Mouse (Mus musculus): ENCODE measurements around the gene Prcp. TPM values are rescaled to one million over a fixed set of nuclear protein-coding genes. Genes with fewer than 3 reads are reported as not detected.
"Not testable (repeated sequence)": the region's sequence is repeated elsewhere in the genome, so short reads cannot be mapped to it uniquely, and the experiment has no call there.

Gene Prcp
- polyA plus RNA-seq, 1 experiment from 2014 or later = 30.9 TPM

DNA sequence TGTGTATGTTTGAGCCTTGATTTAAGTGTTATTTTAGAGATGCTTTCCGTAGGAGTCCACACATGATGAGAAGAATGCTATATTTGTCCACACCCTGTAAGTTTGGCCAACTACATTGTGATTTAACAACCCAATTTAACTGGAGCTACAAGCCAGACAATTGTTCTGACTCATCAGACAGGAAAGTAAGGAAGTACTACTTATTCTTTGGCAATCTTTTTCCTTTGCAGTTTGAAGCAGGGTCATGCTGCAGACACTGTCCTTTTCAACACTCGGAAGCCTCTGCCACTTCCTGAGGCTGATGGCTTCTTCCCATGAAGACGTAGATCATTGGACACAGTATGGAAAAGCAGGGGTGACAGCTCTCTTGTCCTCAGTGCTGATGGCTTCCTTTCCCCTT is 76.5 kb downstream of the Prcp start:
- 82% methylated on average over 3 of the region's 3 CpGs for WGBS
- no peak for ATAC-seq (ENCODE audit: insufficient number of reproducible peaks, insufficient read depth, low FRiP score, low TSS enrichment, low read depth)
- H3K4me3 ChIP-seq = no peak overlapping the region
- no peak overlapping the region for H3K9ac ChIP-seq
- no peaks in the 10 kb centered on the region for H3K36me3 ChIP-seq
- no peak overlapping the region for H3K4me2 ChIP-seq
- no peaks in the 10 kb centered on the region for H3K9me3 ChIP-seq
- H3K4me1 ChIP-seq = peaks cover 8% of the 10 kb centered on the region; the same call in 1 of the 2 replicates
- no peak overlapping the region for H3K27ac ChIP-seq
- H3K27me3 ChIP-seq = no peaks in the 10 kb centered on the region

DNA sequence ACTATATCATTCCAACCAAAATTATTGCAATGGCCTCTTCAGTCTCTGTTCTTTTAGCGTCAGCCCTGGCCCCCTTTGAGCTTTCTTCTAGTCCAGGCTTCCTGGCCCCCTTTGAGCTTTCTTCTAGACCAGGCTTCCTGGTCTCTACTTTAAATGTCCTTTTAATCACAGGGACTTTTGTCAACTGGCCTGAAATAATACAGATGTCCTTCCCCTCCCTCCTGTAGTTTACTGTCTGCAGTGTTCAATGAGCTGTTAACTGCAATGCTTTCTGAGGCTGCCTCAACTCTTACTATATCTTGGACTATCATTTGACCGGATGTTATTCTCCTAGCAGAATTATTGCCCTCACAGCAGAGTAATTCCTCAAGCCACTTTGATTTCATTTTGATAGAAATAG is 77.9 kb downstream of the Prcp start:
- H3K4me2 ChIP-seq = no peak overlapping the region
- H3K36me3 ChIP-seq = no peaks in the 10 kb centered on the region
- H3K27me3 ChIP-seq = no peaks in the 10 kb centered on the region
- H3K4me1 ChIP-seq = peaks cover 8% of the 10 kb centered on the region; the same call in 1 of the 2 replicates
- H3K9me3 ChIP-seq = no peaks in the 10 kb centered on the region
- H3K27ac ChIP-seq = no peak overlapping the region
- 67% methylated on average over 2 of the region's 2 CpGs for WGBS
- ATAC-seq (ENCODE audit: insufficient number of reproducible peaks, insufficient read depth, low FRiP score, low TSS enrichment, low read depth) = no peak
- no peak overlapping the region for H3K4me3 ChIP-seq
- H3K9ac ChIP-seq = no peak overlapping the region

DNA sequence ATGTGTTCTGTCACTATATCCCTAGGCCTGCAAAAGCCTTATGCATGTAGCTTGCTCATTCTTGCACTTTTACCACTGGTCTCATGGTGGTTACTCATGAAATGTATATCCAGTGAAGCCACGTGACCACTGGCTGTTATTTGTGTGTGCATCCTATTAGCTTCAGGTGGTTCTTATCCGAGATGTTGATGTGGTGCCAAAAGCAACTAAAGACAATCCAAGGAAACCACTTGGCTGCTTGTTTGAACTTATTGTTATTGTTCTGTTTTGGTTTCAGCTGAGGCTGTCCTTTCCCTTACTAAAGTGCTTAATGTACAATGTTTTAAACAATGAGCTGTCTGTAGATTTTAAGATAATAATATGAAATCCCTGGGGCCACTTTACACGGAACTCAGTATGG is 85.5 kb downstream of the Prcp start:
- no peak overlapping the region for H3K27ac ChIP-seq
- no peak overlapping the region for H3K4me3 ChIP-seq
- no peak for ATAC-seq (ENCODE audit: insufficient number of reproducible peaks, insufficient read depth, low FRiP score, low TSS enrichment, low read depth)
- H3K27me3 ChIP-seq = no peaks in the 10 kb centered on the region
- H3K4me1 ChIP-seq = no peaks in the 10 kb centered on the region
- 52% methylated on average over 3 of the region's 3 CpGs for WGBS
- H3K4me2 ChIP-seq = no peak overlapping the region
- no peaks in the 10 kb centered on the region for H3K9me3 ChIP-seq
- H3K9ac ChIP-seq = no peak overlapping the region
- H3K36me3 ChIP-seq = no peaks in the 10 kb centered on the region

DNA sequence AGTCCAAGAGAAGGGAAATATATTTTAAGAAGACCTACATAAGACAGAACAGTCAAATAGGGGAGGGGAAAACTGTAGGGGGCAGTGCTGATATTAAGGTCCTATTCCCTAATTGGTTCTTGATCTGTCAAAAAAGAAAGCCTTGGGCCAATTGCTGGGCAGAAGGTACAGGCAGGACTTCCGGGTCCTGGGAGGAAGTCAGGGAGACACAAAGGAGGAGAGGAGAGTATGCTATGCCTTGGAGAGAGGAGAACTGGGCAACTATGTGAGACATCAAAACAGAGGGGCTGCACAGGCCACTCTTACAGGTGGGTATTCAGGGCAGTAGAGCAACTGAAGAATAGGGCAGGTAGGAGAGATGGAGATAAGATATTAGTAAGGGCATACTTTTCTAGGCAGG is 87.6 kb downstream of the Prcp start:
- ATAC-seq (ENCODE audit: insufficient number of reproducible peaks, insufficient read depth, low FRiP score, low TSS enrichment, low read depth) = no peak
- Histone ChIP-seq H3K4me3 (no peak overlapping the region), H3K27ac (no peak overlapping the region), H3K9me3 (no peaks in the 10 kb centered on the region), H3K4me1 (no peaks in the 10 kb centered on the region), H3K9ac (no peak overlapping the region), H3K4me2 (no peak overlapping the region), H3K36me3 (no peaks in the 10 kb centered on the region), H3K27me3 (no peaks in the 10 kb centered on the region)
- 53% methylated on average over 1 of the region's 1 CpGs for WGBS

DNA sequence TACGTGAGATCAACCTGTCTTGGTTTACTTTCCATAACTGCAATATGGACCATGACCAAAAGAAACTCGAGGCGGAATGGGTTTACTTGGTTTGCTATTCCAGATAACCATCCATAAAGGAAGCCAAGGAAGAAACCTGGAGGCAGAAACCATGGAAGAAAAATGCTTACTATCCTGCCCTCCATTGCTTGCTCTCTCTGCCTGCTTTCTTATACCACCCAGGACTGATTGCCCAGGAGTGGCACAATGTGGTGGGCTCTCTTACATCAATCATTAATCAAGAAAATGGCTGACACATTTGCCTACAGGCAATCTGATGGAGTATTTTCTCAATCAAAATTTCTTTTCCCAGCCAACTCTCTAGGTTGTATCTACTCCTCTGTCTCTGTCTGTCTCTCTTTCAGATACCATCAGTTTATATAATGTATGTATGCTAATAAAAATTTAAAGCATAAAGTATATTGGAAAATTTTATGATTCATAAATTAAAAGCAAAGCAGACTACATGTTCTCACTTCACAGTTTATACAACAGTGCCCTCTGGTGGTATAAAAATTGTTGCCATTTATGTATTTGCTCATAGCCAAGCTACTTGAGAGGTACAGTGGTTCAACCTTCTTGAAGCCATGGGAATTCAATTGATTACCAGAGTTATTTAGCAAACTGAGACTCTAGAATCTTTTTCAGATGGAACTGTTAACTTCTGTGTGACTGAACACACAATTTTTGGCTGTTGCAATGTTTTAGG is 90.7 kb downstream of the Prcp start:
- Histone ChIP-seq H3K27ac (no peak overlapping the region), H3K4me2 (no peak overlapping the region), H3K9ac (no peak overlapping the region), H3K9me3 (no peaks in the 10 kb centered on the region), H3K4me3 (no peak overlapping the region), H3K36me3 (no peaks in the 10 kb centered on the region), H3K27me3 (peaks cover 4% of the 10 kb centered on the region; the same call in 1 of the 2 replicates), H3K4me1 (no peaks in the 10 kb centered on the region)
- ATAC-seq (ENCODE audit: insufficient number of reproducible peaks, insufficient read depth, low FRiP score, low TSS enrichment, low read depth) = no peak
- 73% methylated on average over 3 of the region's 3 CpGs for WGBS

DNA sequence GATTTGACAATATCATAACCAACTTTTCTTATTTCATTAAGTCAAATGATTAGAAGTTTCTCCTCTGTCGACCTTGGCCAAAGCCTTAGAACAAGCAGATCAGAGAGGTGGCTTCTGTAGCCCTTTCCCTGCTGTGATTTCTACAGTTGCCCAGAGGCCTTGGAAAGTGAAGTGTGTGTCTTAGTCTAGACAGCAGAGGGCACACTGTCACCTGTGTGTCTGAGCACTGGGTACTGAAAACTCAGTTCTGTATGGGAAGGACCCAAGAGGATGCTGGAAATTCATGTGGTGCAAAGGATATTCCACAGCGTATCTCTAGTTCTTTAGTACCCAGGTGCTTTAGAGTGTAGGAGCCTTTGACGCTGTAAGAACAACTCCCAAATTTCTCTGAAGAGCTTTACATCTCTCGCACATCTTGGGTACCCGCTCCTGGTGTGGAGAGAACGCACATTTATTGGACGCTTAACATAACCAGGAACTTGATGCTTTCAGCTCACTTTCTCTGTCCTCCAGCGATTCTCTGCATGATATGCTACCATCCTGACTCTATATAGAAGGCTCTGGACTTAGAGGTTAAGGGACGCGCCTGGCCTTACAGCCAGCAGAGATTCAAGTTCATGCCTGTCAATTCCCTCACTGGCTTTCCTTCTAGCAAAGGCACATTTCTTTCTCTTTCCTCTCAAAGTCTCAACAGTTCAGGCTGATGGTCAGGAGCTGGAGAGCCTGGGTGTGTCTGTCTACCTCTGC is 93.3 kb downstream of the Prcp start:
- Histone ChIP-seq H3K27ac (no peak overlapping the region), H3K4me3 (no peak overlapping the region), H3K27me3 (peaks cover 4% of the 10 kb centered on the region; the same call in 1 of the 2 replicates), H3K4me2 (no peak overlapping the region), H3K36me3 (no peaks in the 10 kb centered on the region), H3K4me1 (no peaks in the 10 kb centered on the region), H3K9me3 (no peaks in the 10 kb centered on the region), H3K9ac (no peak overlapping the region)
- no peak for ATAC-seq (ENCODE audit: insufficient number of reproducible peaks, insufficient read depth, low FRiP score, low TSS enrichment, low read depth)
- 65% methylated on average over 10 of the region's 10 CpGs for WGBS

DNA sequence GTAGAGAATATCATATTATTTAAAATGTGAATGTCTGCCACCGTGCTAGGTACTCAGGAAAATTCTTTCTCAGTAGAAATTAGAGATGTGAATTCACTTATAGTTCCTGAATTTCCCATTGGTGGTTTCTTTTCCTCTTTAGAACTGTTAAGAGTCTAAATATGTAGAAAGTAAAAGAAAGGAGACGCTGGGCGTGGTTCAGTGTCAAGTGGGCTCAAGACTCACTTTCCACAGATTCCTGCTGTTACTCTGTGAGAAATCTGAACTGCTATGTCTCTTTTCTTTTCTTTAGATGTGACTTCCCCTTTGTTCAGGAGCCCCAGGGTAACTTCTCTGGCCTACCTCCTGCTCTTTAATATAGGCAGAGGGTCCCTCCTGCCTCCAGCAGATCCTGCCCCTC is 103.2 kb downstream of the Prcp start:
- ATAC-seq (ENCODE audit: insufficient number of reproducible peaks, insufficient read depth, low FRiP score, low TSS enrichment, low read depth) = no peak
- Histone ChIP-seq H3K36me3 (no peaks in the 10 kb centered on the region), H3K4me3 (no peak overlapping the region), H3K9me3 (no peaks in the 10 kb centered on the region), H3K4me2 (no peak overlapping the region), H3K9ac (no peak overlapping the region), H3K27me3 (no peaks in the 10 kb centered on the region), H3K27ac (no peak overlapping the region), H3K4me1 (no peaks in the 10 kb centered on the region)
- 80% methylated on average over 3 of the region's 3 CpGs for WGBS

DNA sequence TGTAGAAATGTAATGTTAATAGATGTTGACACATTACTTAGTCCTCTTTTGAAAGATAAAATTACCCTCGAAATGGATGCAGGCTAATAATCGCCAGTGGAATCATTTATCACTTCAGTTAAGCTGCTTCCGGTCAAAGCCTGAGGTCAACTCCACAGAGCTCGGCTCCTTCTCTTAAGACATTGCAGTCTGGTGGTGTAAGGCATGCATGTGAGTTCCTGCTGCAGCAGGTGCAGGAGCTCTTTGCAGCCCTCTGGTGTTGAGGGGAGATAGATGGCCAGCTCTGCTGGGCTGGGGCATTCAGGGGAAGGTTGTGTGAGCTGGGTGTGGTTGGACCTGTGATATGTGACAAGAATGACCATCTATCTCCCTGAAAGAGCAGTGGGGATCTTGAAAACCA is 104.0 kb downstream of the Prcp start:
- Histone ChIP-seq H3K9me3 (no peaks in the 10 kb centered on the region), H3K4me2 (no peak overlapping the region), H3K27ac (no peak overlapping the region), H3K9ac (no peak overlapping the region), H3K4me1 (no peaks in the 10 kb centered on the region), H3K36me3 (no peaks in the 10 kb centered on the region), H3K27me3 (no peaks in the 10 kb centered on the region), H3K4me3 (no peak overlapping the region)
- WGBS = 63% methylated on average over 4 of the region's 4 CpGs
- no peak for ATAC-seq (ENCODE audit: insufficient number of reproducible peaks, insufficient read depth, low FRiP score, low TSS enrichment, low read depth)

DNA sequence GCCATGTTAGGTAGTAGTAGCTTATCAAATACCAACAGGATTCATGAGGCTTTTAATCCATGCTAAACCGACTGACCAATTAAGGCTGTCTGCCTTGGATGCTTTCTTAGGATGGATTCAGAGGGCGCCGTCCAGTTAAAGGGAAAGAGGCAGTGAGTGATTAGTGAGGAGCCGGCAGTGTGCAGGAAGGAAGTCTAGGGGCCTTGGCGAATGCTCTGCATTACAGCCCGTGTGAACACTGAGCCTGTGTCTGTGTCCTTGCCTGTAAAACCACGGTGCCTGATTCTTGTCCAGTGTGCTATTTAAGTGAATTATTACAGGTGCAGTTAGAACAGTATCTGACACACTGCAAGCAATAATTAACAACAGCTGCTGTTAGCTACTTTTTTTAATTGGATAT is 104.5 kb downstream of the Prcp start:
- H3K4me3 ChIP-seq; H3K27me3 ChIP-seq; H3K4me1 ChIP-seq; H3K27ac ChIP-seq; ATAC-seq (ENCODE audit: insufficient number of reproducible peaks, insufficient read depth, low FRiP score, low TSS enrichment, low read depth); H3K9me3 ChIP-seq; H3K9ac ChIP-seq; H3K4me2 ChIP-seq; H3K36me3 ChIP-seq: not testable (repeated sequence)
- 40% methylated on average over 7 of the region's 7 CpGs for WGBS

DNA sequence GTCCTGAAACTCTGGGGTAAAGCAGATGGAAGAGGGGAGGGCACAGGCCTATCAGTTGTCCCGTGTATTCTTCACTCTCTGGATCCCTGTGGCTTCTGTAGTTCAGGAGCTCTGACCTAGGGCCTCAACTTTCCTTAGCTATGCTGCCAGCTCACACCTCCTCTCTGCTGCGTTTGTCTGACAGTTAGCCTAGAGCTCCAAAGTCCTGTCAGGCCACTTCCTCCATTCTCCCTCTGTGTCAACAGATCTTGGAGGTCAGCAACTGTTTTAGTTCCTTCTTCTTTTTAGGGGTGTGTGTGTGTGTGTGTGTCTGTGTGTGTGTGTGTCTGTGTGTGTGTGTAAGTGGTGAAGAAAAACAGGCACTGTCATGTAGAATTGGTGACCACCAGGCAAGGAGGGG is 106.5 kb downstream of the Prcp start:
- no peaks in the 10 kb centered on the region for H3K27me3 ChIP-seq
- H3K9me3 ChIP-seq = no peaks in the 10 kb centered on the region
- no peaks in the 10 kb centered on the region for H3K36me3 ChIP-seq
- 50% methylated on average over 2 of the region's 2 CpGs for WGBS
- ATAC-seq (ENCODE audit: insufficient number of reproducible peaks, insufficient read depth, low FRiP score, low TSS enrichment, low read depth) = no peak
- no peak overlapping the region for H3K27ac ChIP-seq
- H3K4me3 ChIP-seq = no peak overlapping the region
- no peak overlapping the region for H3K9ac ChIP-seq
- H3K4me2 ChIP-seq = no peak overlapping the region
- H3K4me1 ChIP-seq = peaks cover 4% of the 10 kb centered on the region; the same call in 1 of the 2 replicates

DNA sequence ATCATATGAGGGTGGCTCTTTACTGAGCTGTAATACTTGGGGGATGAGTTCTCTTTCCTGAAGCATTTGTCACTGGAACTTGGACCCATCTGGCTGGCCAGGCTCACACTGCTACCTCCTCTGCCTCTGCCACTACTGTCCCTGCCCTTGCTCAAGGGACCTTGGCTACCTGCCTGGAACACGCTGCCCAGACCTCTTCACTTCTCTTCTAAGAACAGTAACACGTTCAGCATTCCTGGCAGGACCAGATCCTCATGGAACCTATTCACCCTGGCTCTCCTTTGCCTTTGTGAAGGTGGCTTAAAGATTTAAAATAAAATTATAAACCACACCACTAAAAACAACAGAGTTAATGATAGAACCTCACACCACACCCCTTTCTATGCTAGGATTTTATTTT is 107.6 kb downstream of the Prcp start:
- no peak overlapping the region for H3K4me3 ChIP-seq
- peaks cover 4% of the 10 kb centered on the region; the same call in 1 of the 2 replicates for H3K4me1 ChIP-seq
- H3K4me2 ChIP-seq = no peak overlapping the region
- WGBS = 75% methylated on average over 2 of the region's 2 CpGs
- no peaks in the 10 kb centered on the region for H3K27me3 ChIP-seq
- no peak overlapping the region for H3K9ac ChIP-seq
- ATAC-seq (ENCODE audit: insufficient number of reproducible peaks, insufficient read depth, low FRiP score, low TSS enrichment, low read depth) = no peak
- H3K27ac ChIP-seq = no peak overlapping the region
- H3K9me3 ChIP-seq = no peaks in the 10 kb centered on the region
- no peaks in the 10 kb centered on the region for H3K36me3 ChIP-seq
